Mouse (Mus musculus) heart, postnatal 25 days (tissue): ENCODE results near the gene Gm14327. TPM values are rescaled to one million over a fixed set of nuclear protein-coding genes. Genes with fewer than 3 reads are reported as not detected.
"Not testable (repeated sequence)": the region's sequence is repeated elsewhere in the genome, so short reads cannot be mapped to it uniquely, and the experiment has no call there.

Source experiments
- DNase-seq: peaks from one replicate; pipeline ENCODE4 v3.0.0; 2022; ENCODE audit warnings: low spot score
- intact Hi-C: fragments of 180-260 bp; cut with DNase I; formaldehyde crosslinking; loops from one replicate; pipeline ENCODE4 v1.15.1; 2025
- total RNA-seq, 2 experiments: library from RNA; stranded (reverse); gene quantifications; 2 replicates each; pipeline ENCODE4 v1.2.3; 2021

Gene Gm14327
- 10 to 100 TPM; 39.5 to 49.1 TPM for total RNA-seq

- intact Hi-C loops, DNase-seq: not testable (repeated sequence)
Measured at GRCm38 (mm10) chr2:177897046-177897578, at the start of gene Gm14327. TSS of gene Gm14327 (plus strand) at chr2:177897096.

- DNase-seq, intact Hi-C loops: not testable (repeated sequence)
Measured at GRCm38 (mm10) chr2:177862254-177862653, 34.6 kb upstream of the Gm14327 start.

- DNase-seq, intact Hi-C loops: not testable (repeated sequence)
Measured at GRCm38 (mm10) chr2:177887743-177888142, 9.2 kb upstream of the Gm14327 start.

GRCm38 (mm10) chr2:177898171-177898570, 1.3 kb downstream of the Gm14327 start:
- DNase-seq, intact Hi-C loops: not testable (repeated sequence)

GRCm38 (mm10) chr2:177903276-177903675, 6.4 kb downstream of the Gm14327 start:
- intact Hi-C loops, DNase-seq: not testable (repeated sequence)

GRCm38 (mm10) chr2:177925563-177926103, 28.7 kb downstream of the Gm14327 start, which contains the start of gene Zfp972:
TSS of gene Zfp972 (minus strand) at chr2:177925613.
- intact Hi-C loops, DNase-seq: not testable (repeated sequence)

Other genes starting within 250 kb of the Gm14327 start
- 10 to 100 TPM; 18.8 to 21.0 TPM for gene Gm14322, start 137.8 kb upstream of the Gm14327 start, total RNA-seq
- gene Gm14325, start 56.8 kb upstream of the Gm14327 start, total RNA-seq, result 10 to 100 TPM; 86.2 to 90.0 TPM
- gene Zfp972, start 28.5 kb downstream of the Gm14327 start, total RNA-seq, result 1 to 10 TPM in 1 of 2 experiments, not detected in 1; 1.5 TPM
- gene Gm14326, start 60.2 kb downstream of the Gm14327 start, total RNA-seq, result 10 to 100 TPM; 35.6 to 44.2 TPM
- gene Zfp971, start 126.2 kb downstream of the Gm14327 start, total RNA-seq, result 100 to 1,000 TPM in 1 of 2 experiments, 10 to 100 TPM in 1; 94.1 to 103 TPM
- 10 to 100 TPM; 12.2 to 15.3 TPM for gene Zfp931, start 181.4 kb downstream of the Gm14327 start, total RNA-seq
- gene Phactr3, start 221.9 kb downstream of the Gm14327 start, total RNA-seq, result 1 to 10 TPM; 1.4 to 1.5 TPM